Mouse (Mus musculus): Measurements from ENCODE around the gene Tspoap1.

The Tspoap1 gene

DNA sequence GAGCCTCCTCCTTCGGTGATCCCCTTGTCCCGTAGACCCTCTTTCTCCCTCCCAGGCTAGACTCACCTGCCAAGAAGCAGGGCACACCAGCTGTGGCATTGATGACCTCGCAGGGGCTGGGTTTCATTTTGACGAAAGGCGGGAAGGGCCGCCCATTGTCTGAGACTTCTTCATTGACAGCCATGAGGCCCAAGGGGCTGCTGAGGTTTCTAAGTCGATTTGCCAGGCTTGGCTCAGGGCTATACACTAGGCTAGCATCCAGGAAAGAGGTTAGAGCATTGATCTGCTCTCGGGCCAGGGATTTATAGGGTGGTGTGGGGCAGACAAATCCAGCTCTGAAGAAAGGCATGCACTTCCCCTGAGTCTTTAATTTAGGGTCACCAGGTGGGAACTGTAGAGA lies 54.5 kb downstream of the Tspoap1 start:
- no peak for DNase-seq (ENCODE audit: low spot score)

DNA sequence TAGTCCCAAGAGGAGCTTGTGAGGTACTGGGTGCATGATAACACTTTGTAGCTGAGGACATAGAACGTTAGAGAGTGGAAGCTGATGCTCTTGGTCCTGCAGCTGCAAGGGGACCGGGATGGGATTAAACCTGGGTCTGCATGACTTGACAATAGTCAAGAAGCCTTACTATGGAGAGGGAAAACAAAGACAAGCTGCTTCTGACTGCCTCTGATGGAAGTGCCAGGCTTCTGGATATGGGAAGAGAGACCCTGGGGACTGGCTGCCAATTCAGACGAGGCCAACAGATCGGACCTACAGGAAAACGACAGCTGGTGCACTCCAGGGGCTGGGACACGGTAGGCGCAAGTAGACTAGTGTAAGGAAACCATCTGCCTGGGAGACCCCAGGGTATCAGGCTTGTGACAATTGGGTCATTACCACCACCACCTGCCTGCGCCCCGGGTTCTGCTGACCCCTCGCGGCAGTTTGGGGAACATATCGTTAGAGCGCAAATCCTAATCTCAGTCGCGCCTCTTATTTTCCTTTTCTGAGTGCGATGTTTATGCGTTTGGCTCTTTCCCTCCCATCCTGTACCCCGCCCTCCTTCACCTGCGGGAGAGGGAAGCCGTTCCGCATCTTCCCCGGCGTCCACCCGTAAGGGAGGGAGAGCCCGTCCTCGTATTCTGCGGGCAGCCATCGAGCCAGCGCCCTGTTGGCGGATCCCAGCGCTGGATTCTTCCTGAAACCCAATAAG lies 56.5 kb downstream of the Tspoap1 start:
- DNase-seq (ENCODE audit: low spot score), result peak; percentile 83

DNA sequence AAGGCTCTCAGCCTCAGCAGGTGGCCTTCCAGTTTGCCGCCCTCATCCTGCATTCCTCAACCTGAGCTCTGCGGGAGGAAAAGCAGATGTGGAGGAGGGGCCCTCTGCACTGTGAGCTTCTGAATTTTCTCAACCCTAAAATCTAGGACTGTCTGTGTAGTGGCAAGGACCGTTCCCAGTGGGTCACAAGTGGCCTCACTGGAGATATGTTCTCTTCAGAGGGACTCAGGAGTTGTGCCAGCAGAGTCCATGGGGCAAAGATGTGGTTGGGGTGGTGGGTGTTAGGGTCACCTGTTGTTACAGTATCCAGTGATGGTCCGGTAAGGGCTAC lies 57.1 kb downstream of the Tspoap1 start:
- DNase-seq (ENCODE audit: low spot score), result no peak

DNA sequence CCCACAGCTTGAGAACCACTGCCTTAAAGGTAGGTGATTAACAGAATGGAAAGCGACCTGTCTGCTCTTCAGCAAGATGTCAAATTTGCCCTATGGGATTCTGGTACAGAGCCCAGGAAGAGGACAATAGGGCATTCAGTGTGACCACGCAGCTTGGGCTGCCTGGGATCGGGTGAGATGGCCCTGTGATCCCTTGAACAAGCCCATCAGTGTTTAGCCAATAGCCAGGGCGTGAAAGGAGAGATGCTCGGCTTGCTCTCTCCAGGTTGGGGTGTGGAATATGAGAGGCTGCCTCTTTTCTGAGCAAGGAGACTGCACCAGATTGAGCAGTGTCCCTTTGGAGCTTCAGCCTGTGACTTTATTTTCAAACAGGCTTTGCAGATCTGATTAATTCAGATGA lies 61.2 kb downstream of the Tspoap1 start:
- DNase-seq (ENCODE audit: low spot score), result no peak

DNA sequence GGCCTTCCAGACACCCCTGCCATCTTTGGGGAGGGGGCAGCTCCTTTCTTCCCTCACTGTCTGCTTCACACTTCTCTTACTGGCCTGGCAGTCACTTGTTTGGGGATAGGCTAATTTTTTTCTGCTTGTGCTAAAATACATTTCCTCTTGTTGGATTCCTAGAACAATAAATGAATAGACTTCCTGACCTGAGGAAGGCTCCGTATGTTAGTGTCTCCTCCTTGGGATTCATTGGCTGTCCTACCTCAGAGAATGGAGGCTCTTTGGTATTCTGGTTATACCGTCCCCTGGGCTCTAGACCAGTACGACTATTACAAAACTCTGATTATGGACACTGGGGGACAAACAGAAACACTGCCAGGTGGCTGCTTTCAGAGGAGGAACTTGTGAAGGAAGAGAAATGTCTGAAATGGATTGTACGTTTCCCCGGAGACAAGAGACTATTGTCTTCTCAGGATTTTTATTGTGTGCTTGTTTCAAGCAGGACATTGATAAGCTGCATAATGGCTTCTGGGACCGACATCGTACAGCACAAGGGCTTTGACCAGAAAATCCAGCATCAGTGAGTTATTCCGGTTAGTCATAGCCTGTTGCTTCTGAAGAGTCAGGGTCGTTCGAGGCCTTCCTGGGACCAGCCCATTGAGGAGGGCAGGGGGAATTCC lies 68.0 kb downstream of the Tspoap1 start, which contains the start of gene Lpo:
Gene Lpo (minus strand): TSS at position 51 of the 662 bp plus-strand sequence.
- no peak for DNase-seq (ENCODE audit: low spot score)

Measured in retina, embryonic 14.5 days (tissue).